In the genomic region with DNA sequence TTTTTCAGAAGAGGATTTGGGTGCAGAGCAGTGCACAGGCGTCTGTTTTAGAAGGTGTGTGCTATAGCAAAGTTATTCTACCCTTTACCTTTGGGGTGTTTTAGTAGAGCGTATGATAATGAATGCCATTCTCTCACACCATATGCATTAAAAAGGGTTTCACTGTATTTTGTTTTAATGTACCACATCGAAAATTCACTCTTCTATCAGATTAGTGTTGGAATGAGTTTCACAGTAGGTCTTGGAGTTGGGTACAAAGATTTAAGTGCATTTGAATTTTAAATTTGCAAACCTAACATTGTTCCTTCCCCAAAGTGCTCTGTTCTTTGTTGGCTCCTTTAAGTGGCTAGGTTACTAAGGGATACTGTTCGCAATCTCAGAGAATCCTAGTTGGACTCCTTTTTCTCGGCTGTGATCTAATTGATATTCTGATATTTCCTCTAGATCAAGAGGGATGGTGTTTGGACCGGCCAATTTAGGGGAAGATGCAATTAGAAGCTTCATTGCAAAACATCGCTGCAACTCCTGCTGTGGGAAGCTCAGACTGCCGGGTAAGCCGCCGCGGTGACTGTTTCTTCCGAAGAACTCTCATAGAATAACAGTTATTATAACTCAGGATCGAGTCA, we compare ENCODE assay signal across 8 mouse cellular contexts.
DNase-seq lines count a peak whose midpoint lies in the region; TF ChIP-seq lines count a peak whose summit lies in the region.

No protein-coding gene starts in this region.

- no peaks in the 10 kb centered on the region for H3K4me1 ChIP-seq in cerebellum, adult 2 months (ENCODE audit: control insufficient read depth, insufficient read depth, low read length)

- no peak overlapping the region for H3K27ac ChIP-seq in cerebellum, adult 2 months (ENCODE audit: insufficient read depth, low read length)

- no peaks in the 10 kb centered on the region for H3K27me3 ChIP-seq in cerebellum, adult 2 months (ENCODE audit: control insufficient read depth, insufficient read depth, low read length)

- 18% methylated on average over 13 of the region's 13 CpGs for WGBS in cerebellum, adult 2 months

- TF ChIP-seq CTCF in brain, embryonic 14.5 days (IDR thresholded peaks at IDR 0.05; ENCODE audit: borderline replicate concordance, extremely low read depth, insufficient read depth, insufficient read length): no peak
- no peak for TF ChIP-seq CTCF in cerebellum, adult 2 months (IDR thresholded peaks at IDR 0.05; ENCODE audit: borderline replicate concordance, insufficient read depth, low read depth, low read length)

- no peak for TF ChIP-seq POLR2A in brain, embryonic 14.5 days (IDR thresholded peaks at IDR 0.05; ENCODE audit: borderline replicate concordance, extremely low read depth, insufficient read depth, insufficient read length, poor library complexity, severe bottlenecking)
- TF ChIP-seq POLR2A in cerebellum, adult 2 months (IDR thresholded peaks at IDR 0.05; ENCODE audit: borderline replicate concordance, insufficient read depth, low read length): no peak

- H3K4me3 ChIP-seq in cerebellum, adult 2 months (replicated peaks; ENCODE audit: insufficient read depth, low read depth, low read length): peak overlapping the region; percentile 46

- DNase-seq in brain, embryonic 14.5 days (ENCODE audit: low read depth): peak; percentile 92
- peak; percentile 19 to 39 for DNase-seq in cerebellum, adult 2 months
- DNase-seq in frontal cortex, postnatal 36 days (ENCODE audit: low spot score in 2 of 2): peak; percentile 24 to 68
- DNase-seq in left cerebral cortex, postnatal 25 days (ENCODE audit: low spot score in 2 of 2): peak; percentile 51 to 65
- DNase-seq in right cerebral cortex, postnatal 36 days (ENCODE audit: low spot score in 2 of 2): peak; percentile 25 to 27
- no peak for DNase-seq in thymus, postnatal 14 days
- no peak for DNase-seq in spleen, adult 18-20 months
- no peak for DNase-seq in liver

- intact Hi-C loops in left cerebral cortex, postnatal 25 days (cut with DNase I): no loop called here

Comparison
In these comparisons a context has a peak if more than half of its experiments do, and no peak if none do; other contexts are left out.
1. DNase-seq: peak in brain, embryonic 14.5 days (single experiment), cerebellum, adult 2 months (2 of 2), frontal cortex, postnatal 36 days (2 of 2), left cerebral cortex, postnatal 25 days (2 of 2) and right cerebral cortex, postnatal 36 days (2 of 2); none in thymus, postnatal 14 days (single experiment), spleen, adult 18-20 months (0 of 2) and liver (single experiment).